In genomic region chr3:15956921-15957320, GRCm38 (mm10) we compare ENCODE assay signal across 28 mouse cellular contexts. TPM values are rescaled to one million over a fixed set of nuclear protein-coding genes. Genes with fewer than 3 reads are reported as not detected.
"Had no signal": no experiment of that assay in that cellular context is flagged by ENCODE, and none has a peak within 500 bp of the region (broad histone marks: within the 10 kb centered on the region; RNA-seq: fewer than 3 reads in every experiment).

No protein-coding gene starts in this region.

- H3K4me3 ChIP-seq: heart, adult 2 months; heart, embryonic 13.5 days; heart, embryonic 15.5 days; hindbrain, embryonic 13.5 days; hindbrain, embryonic 15.5 days; limb, embryonic 13.5 days; limb, embryonic 15.5 days; liver, embryonic 13.5 days; liver, embryonic 15.5 days had no signal

- H3K9ac ChIP-seq: forebrain, postnatal 0 days; heart, embryonic 13.5 days; heart, embryonic 15.5 days; hindbrain, embryonic 13.5 days; hindbrain, embryonic 15.5 days; limb, embryonic 13.5 days; limb, embryonic 15.5 days; liver, embryonic 13.5 days; liver, embryonic 15.5 days had no signal

- H3K27me3 ChIP-seq: heart, embryonic 13.5 days; heart, embryonic 15.5 days; hindbrain, embryonic 13.5 days; hindbrain, embryonic 15.5 days; limb, embryonic 13.5 days; limb, embryonic 15.5 days; liver, embryonic 13.5 days; liver, embryonic 15.5 days had no signal

- H3K4me2 ChIP-seq: heart, embryonic 11.5 days; heart, embryonic 13.5 days; heart, embryonic 15.5 days; hindbrain, embryonic 13.5 days; hindbrain, embryonic 15.5 days; limb, embryonic 13.5 days; limb, embryonic 15.5 days; liver, embryonic 11.5 days; liver, embryonic 13.5 days; liver, embryonic 15.5 days had no signal

- H3K36me3 ChIP-seq: heart, embryonic 13.5 days; heart, embryonic 15.5 days; hindbrain, embryonic 13.5 days; hindbrain, embryonic 15.5 days; limb, embryonic 13.5 days; limb, embryonic 15.5 days; liver, embryonic 13.5 days; liver, embryonic 15.5 days had no signal

- H3K27ac ChIP-seq: heart, adult 2 months; heart, embryonic 13.5 days; heart, embryonic 15.5 days; hindbrain, embryonic 13.5 days; hindbrain, embryonic 15.5 days; hindbrain, postnatal 0 days; kidney, postnatal 0 days; limb, embryonic 13.5 days; limb, embryonic 15.5 days; liver, embryonic 13.5 days; liver, embryonic 15.5 days had no signal

- H3K9me3 ChIP-seq: heart, embryonic 15.5 days; limb, embryonic 15.5 days; liver, embryonic 15.5 days had no signal

- DNase-seq: forebrain, postnatal 0 days; gastrocnemius, postnatal 14 days; gastrocnemius, postnatal 36 days; heart, adult 11 months; heart, adult 2 months; heart, postnatal 14 days; heart, postnatal 36 days; layer of hippocampus, adult 9-11 months; layer of hippocampus, postnatal 36 days; left cerebral cortex, postnatal 4 days; liver, embryonic 13.5 days; lung, adult 18-20 months had no signal

- ATAC-seq: forebrain, postnatal 0 days; hindbrain, postnatal 0 days; intestine, embryonic 16.5 days had no signal

- H3K4me1 ChIP-seq: heart, embryonic 13.5 days; heart, embryonic 15.5 days; hindbrain, embryonic 13.5 days; hindbrain, embryonic 15.5 days; limb, embryonic 13.5 days; limb, embryonic 15.5 days; liver, embryonic 13.5 days; liver, embryonic 15.5 days had no signal

RNA-seq across cellular contexts. Expression of gene Gm5150, which starts 49.3 kb away (rescaled TPM):
- polyA plus RNA-seq: forebrain, postnatal 0 days; heart, embryonic 11.5 days; heart, embryonic 13.5 days; heart, embryonic 15.5 days; heart, postnatal 0 days; hindbrain, embryonic 11.5 days; hindbrain, embryonic 13.5 days; hindbrain, embryonic 15.5 days; hindbrain, postnatal 0 days; kidney, embryonic 14.5 days; limb, embryonic 11.5 days; limb, embryonic 13.5 days; limb, embryonic 15.5 days had no signal
